Mouse (Mus musculus): ENCODE measurements around the gene Sort1.

- TF ChIP-seq CTCF (IDR thresholded peaks at IDR 0.05; ENCODE audit: borderline replicate concordance, insufficient read depth, low read depth, low read length), result no peak
- no peak for TF ChIP-seq POLR2A (IDR thresholded peaks at IDR 0.05; ENCODE audit: borderline replicate concordance, insufficient read depth, low read length)
These were observed 13.2 kb downstream of the Sort1 start for GRCm38 (mm10) chr3:108297050-108297419.

Measured in cerebellum, adult 2 months (tissue).